Mouse (Mus musculus) intestine, embryonic 15.5 days (tissue): Measurements from ENCODE around the gene Tbck. TPM values are rescaled to one million over a fixed set of nuclear protein-coding genes. Genes with fewer than 3 reads are reported as not detected.

Experiments
- ATAC-seq: fragments of 200-750 bp; cut with Nextera tagmentation; 2 replicates; pipeline ENCODE4 v1.8.0; 2017; ENCODE audit warnings: moderate TSS enrichment, moderate library complexity
- H3K27ac ChIP-seq: fragments of 300-500 bp; sonication (generic); 2 replicates; pipeline ENCODE4 v1.5.1; 2015; ENCODE audit warnings: mild to moderate bottlenecking, inconsistent platforms
- H3K27me3 ChIP-seq: fragments of 300-500 bp; sonication (generic); replicated peaks from 2 replicates; pipeline ENCODE4 v1.6.1; 2015; ENCODE audit warnings: inconsistent platforms
- H3K36me3 ChIP-seq: fragments of 300-500 bp; sonication (generic); 2 replicates; pipeline ENCODE4 v1.6.1; 2015; ENCODE audit warnings: inconsistent platforms
- H3K4me1 ChIP-seq: fragments of 300-500 bp; sonication (generic); replicated peaks from 2 replicates; pipeline ENCODE4 v1.6.1; 2015; ENCODE audit warnings: inconsistent platforms
- H3K4me2 ChIP-seq: fragments of 300-500 bp; sonication (generic); replicated peaks from 2 replicates; pipeline ENCODE4 v1.6.1; 2015; ENCODE audit warnings: mild to moderate bottlenecking, inconsistent platforms
- H3K4me3 ChIP-seq: fragments of 300-500 bp; sonication (generic); replicated peaks from 2 replicates; pipeline ENCODE4 v1.5.1; 2015; ENCODE audit warnings: inconsistent platforms
- H3K9ac ChIP-seq: fragments of 300-500 bp; sonication (generic); 2 replicates; pipeline ENCODE4 v1.6.1; 2015; ENCODE audit warnings: inconsistent platforms
- H3K9me3 ChIP-seq: fragments of 300-500 bp; sonication (generic); 2 replicates; pipeline ENCODE4 v1.6.1; 2016; ENCODE audit warnings: inconsistent platforms
- WGBS: fragments of 180-500 bp; shearing (Covaris S2); methylation state at CpG from one replicate; pipeline ENCODE4 v1.1.7; 2015; 5-methylcytosine and 5-hydroxymethylcytosine counted together
- polyA plus RNA-seq: library from polyadenylated mRNA; unstranded; fragments of >200 nt; fragmentation: Nextera tagmentation; extraction: Ambion mirVana; gene quantifications from 2 replicates; pipeline ENCODE4 v1.2.1, GENCODE M21; 2015

Tbck gene
- polyA plus RNA-seq, 1 experiment from 2014 or later: 16.0 TPM

- no peaks in the 10 kb centered on the region for H3K27me3 ChIP-seq
- ATAC-seq: no peak
- no peak overlapping the region for H3K27ac ChIP-seq
- H3K36me3 ChIP-seq: peaks cover 11% of the 10 kb centered on the region; the same call in 1 of the 2 replicates
- WGBS: 97% methylated on average over 6 of the region's 6 CpGs
- H3K4me2 ChIP-seq: no peak overlapping the region
- H3K4me3 ChIP-seq: no peak overlapping the region
- H3K4me1 ChIP-seq: no peaks in the 10 kb centered on the region
- H3K9me3 ChIP-seq: no peaks in the 10 kb centered on the region
- no peak overlapping the region for H3K9ac ChIP-seq
These were observed 158.7 kb downstream of the Tbck start for GRCm38 (mm10) chr3:132842676-132843075.

GRCm38 (mm10) chr3:132849669-132850068 lies 165.7 kb downstream of the Tbck start:
- H3K4me3 ChIP-seq: no peak overlapping the region
- H3K4me1 ChIP-seq: no peaks in the 10 kb centered on the region
- H3K9ac ChIP-seq: no peak overlapping the region
- ATAC-seq: no peak
- no peaks in the 10 kb centered on the region for H3K9me3 ChIP-seq
- H3K4me2 ChIP-seq: no peak overlapping the region
- no peak overlapping the region for H3K27ac ChIP-seq
- no peaks in the 10 kb centered on the region for H3K36me3 ChIP-seq
- 81% methylated on average over 7 of the region's 7 CpGs for WGBS
- no peaks in the 10 kb centered on the region for H3K27me3 ChIP-seq

GRCm38 (mm10) chr3:132850431-132850830 lies 166.5 kb downstream of the Tbck start:
- Histone ChIP-seq H3K27me3 (no peaks in the 10 kb centered on the region), H3K4me3 (no peak overlapping the region), H3K4me2 (no peak overlapping the region), H3K9ac (no peak overlapping the region), H3K27ac (no peak overlapping the region), H3K36me3 (no peaks in the 10 kb centered on the region), H3K9me3 (no peaks in the 10 kb centered on the region), H3K4me1 (no peaks in the 10 kb centered on the region)
- no peak for ATAC-seq
- 74% methylated on average over 2 of the region's 2 CpGs for WGBS

GRCm38 (mm10) chr3:132851417-132851816 lies 167.5 kb downstream of the Tbck start:
- H3K9me3 ChIP-seq: no peaks in the 10 kb centered on the region
- H3K4me2 ChIP-seq: no peak overlapping the region
- H3K27me3 ChIP-seq: no peaks in the 10 kb centered on the region
- no peak overlapping the region for H3K27ac ChIP-seq
- no peak overlapping the region for H3K4me3 ChIP-seq
- no peaks in the 10 kb centered on the region for H3K4me1 ChIP-seq
- no peak for ATAC-seq
- WGBS: 43% methylated on average over 1 of the region's 1 CpGs
- no peak overlapping the region for H3K9ac ChIP-seq
- H3K36me3 ChIP-seq: no peaks in the 10 kb centered on the region

- WGBS: 62% methylated on average over 28 of the region's 28 CpGs
- no peak overlapping the region for H3K9ac ChIP-seq
- 0 out of 2 replicates have a peak, but pooled peaks have one; percentile 39 for ATAC-seq
- no peaks in the 10 kb centered on the region for H3K27me3 ChIP-seq
- H3K9me3 ChIP-seq: no peaks in the 10 kb centered on the region
- no peak overlapping the region for H3K27ac ChIP-seq
- H3K4me3 ChIP-seq: no peak overlapping the region
- H3K4me1 ChIP-seq: no peaks in the 10 kb centered on the region
- H3K36me3 ChIP-seq: no peaks in the 10 kb centered on the region
- no peak overlapping the region for H3K4me2 ChIP-seq
These were observed 168.1 kb downstream of the Tbck start for GRCm38 (mm10) chr3:132851841-132852728.

GRCm38 (mm10) chr3:132854271-132854670 lies 170.3 kb downstream of the Tbck start:
- Histone ChIP-seq H3K36me3 (no peaks in the 10 kb centered on the region), H3K9ac (no peak overlapping the region), H3K27me3 (no peaks in the 10 kb centered on the region), H3K27ac (no peak overlapping the region), H3K4me2 (no peak overlapping the region), H3K9me3 (no peaks in the 10 kb centered on the region), H3K4me1 (no peaks in the 10 kb centered on the region), H3K4me3 (no peak overlapping the region)
- no peak for ATAC-seq
- WGBS: 85% methylated on average over 9 of the region's 9 CpGs

GRCm38 (mm10) chr3:132855458-132856212 lies 171.7 kb downstream of the Tbck start:
- no peaks in the 10 kb centered on the region for H3K4me1 ChIP-seq
- H3K27ac ChIP-seq: no peak overlapping the region
- no peak overlapping the region for H3K4me3 ChIP-seq
- no peaks in the 10 kb centered on the region for H3K9me3 ChIP-seq
- no peaks in the 10 kb centered on the region for H3K36me3 ChIP-seq
- H3K27me3 ChIP-seq: no peaks in the 10 kb centered on the region
- no peak overlapping the region for H3K4me2 ChIP-seq
- 51% methylated on average over 9 of the region's 9 CpGs for WGBS
- ATAC-seq: peak; percentile 55; the same call in 1 of the 2 replicates
- no peak overlapping the region for H3K9ac ChIP-seq

GRCm38 (mm10) chr3:132856651-132857050 lies 172.7 kb downstream of the Tbck start:
- no peaks in the 10 kb centered on the region for H3K4me1 ChIP-seq
- H3K36me3 ChIP-seq: no peaks in the 10 kb centered on the region

GRCm38 (mm10) chr3:132858849-132859248 lies 174.9 kb downstream of the Tbck start:
- no peaks in the 10 kb centered on the region for H3K27me3 ChIP-seq
- no peak overlapping the region for H3K4me2 ChIP-seq
- no peak overlapping the region for H3K4me3 ChIP-seq
- H3K4me1 ChIP-seq: no peaks in the 10 kb centered on the region
- H3K9me3 ChIP-seq: no peaks in the 10 kb centered on the region
- no peak overlapping the region for H3K9ac ChIP-seq
- 68% methylated on average over 11 of the region's 11 CpGs for WGBS
- H3K27ac ChIP-seq: no peak overlapping the region
- no peaks in the 10 kb centered on the region for H3K36me3 ChIP-seq
- ATAC-seq: no peak

More at GRCm38 (mm10) chr3:132856651-132857050, 172.7 kb downstream of the Tbck start:
- no peak overlapping the region for H3K9ac ChIP-seq
- ATAC-seq: no peak
- H3K27me3 ChIP-seq: no peaks in the 10 kb centered on the region
- 54% methylated on average over 6 of the region's 6 CpGs for whole genome bisulfite sequencing
- no peak overlapping the region for H3K4me2 ChIP-seq
- no peak overlapping the region for H3K4me3 ChIP-seq
- no peak overlapping the region for H3K27ac ChIP-seq
- H3K9me3 ChIP-seq: no peaks in the 10 kb centered on the region

- no peaks in the 10 kb centered on the region for H3K9me3 ChIP-seq
- 75% methylated on average over 7 of the region's 7 CpGs for WGBS
- no peaks in the 10 kb centered on the region for H3K36me3 ChIP-seq
- no peaks in the 10 kb centered on the region for H3K27me3 ChIP-seq
- no peak overlapping the region for H3K27ac ChIP-seq
- H3K9ac ChIP-seq: no peak overlapping the region
- no peak overlapping the region for H3K4me2 ChIP-seq
- ATAC-seq: no peak
- H3K4me1 ChIP-seq: no peaks in the 10 kb centered on the region
- H3K4me3 ChIP-seq: no peak overlapping the region
These were observed 175.6 kb downstream of the Tbck start for GRCm38 (mm10) chr3:132859573-132859972.

- WGBS: 57% methylated on average over 8 of the region's 8 CpGs
- H3K4me3 ChIP-seq: no peak overlapping the region
- H3K4me2 ChIP-seq: no peak overlapping the region
- no peak overlapping the region for H3K9ac ChIP-seq
- H3K27ac ChIP-seq: no peak overlapping the region
- H3K27me3 ChIP-seq: no peaks in the 10 kb centered on the region
- ATAC-seq: no peak
- no peaks in the 10 kb centered on the region for H3K9me3 ChIP-seq
- no peaks in the 10 kb centered on the region for H3K4me1 ChIP-seq
- no peaks in the 10 kb centered on the region for H3K36me3 ChIP-seq
These were observed 176.9 kb downstream of the Tbck start for GRCm38 (mm10) chr3:132860796-132861195.

GRCm38 (mm10) chr3:132863843-132864242 lies 179.9 kb downstream of the Tbck start:
- H3K36me3 ChIP-seq: no peaks in the 10 kb centered on the region

More at GRCm38 (mm10) chr3:132863843-132864242, 179.9 kb downstream of the Tbck start:
- Histone ChIP-seq H3K9me3 (no peaks in the 10 kb centered on the region), H3K4me2 (no peak overlapping the region), H3K4me1 (no peaks in the 10 kb centered on the region), H3K27me3 (no peaks in the 10 kb centered on the region), H3K27ac (no peak overlapping the region), H3K9ac (no peak overlapping the region), H3K4me3 (no peak overlapping the region)
- 67% methylated on average over 13 of the region's 13 CpGs for WGBS
- ATAC-seq: no peak
